Mouse (Mus musculus) fibroblast of lung, adult 2 months (primary cell): ENCODE measurements around the gene Pdcl.
A peak's percentile ranks its signal among the peaks of the same experiment; 100 is the strongest.

Source experiments
- DNase-seq: peaks from one replicate; pipeline ENCODE4 v3.0.0-alpha.2; 2011; ENCODE audit warnings: low read depth

Pdcl gene

GRCm38 (mm10) chr2:37358633-37359540 lies at the start of gene Pdcl:
TSS of gene Pdcl (minus strand) at chr2:37359332.
- peak; percentile 91 for DNase-seq

GRCm38 (mm10) chr2:37395539-37395938 lies 36.4 kb upstream of the Pdcl start:
- DNase-seq, result no peak

GRCm38 (mm10) chr2:37382921-37383320 lies 23.8 kb upstream of the Pdcl start:
- no peak for DNase-seq

- peak; percentile 27 for DNase-seq
Measured at GRCm38 (mm10) chr2:37380189-37380588, 21.1 kb upstream of the Pdcl start.

GRCm38 (mm10) chr2:37376018-37376417 lies 16.9 kb upstream of the Pdcl start:
- DNase-seq, result peak; percentile 57

- DNase-seq, result no peak
Measured at GRCm38 (mm10) chr2:37370651-37371050, 11.5 kb upstream of the Pdcl start.

GRCm38 (mm10) chr2:37359908-37360307 lies 776 bp upstream of the Pdcl start:
- no peak for DNase-seq

- no peak for DNase-seq
Measured at GRCm38 (mm10) chr2:37355571-37355970, 3.6 kb downstream of the Pdcl start.

- no peak for DNase-seq
Measured at GRCm38 (mm10) chr2:37351671-37352070, 7.5 kb downstream of the Pdcl start.

GRCm38 (mm10) chr2:37338497-37339187 lies 20.5 kb downstream of the Pdcl start:
- DNase-seq, result peak; percentile 32

GRCm38 (mm10) chr2:37333321-37333720 lies 25.8 kb downstream of the Pdcl start:
- DNase-seq, result no peak

- no peak for DNase-seq
Measured at GRCm38 (mm10) chr2:37326215-37326614, 32.9 kb downstream of the Pdcl start, which contains the start of gene Olfr368. TSS of gene Olfr368 (plus strand) at chr2:37326515.
